Mouse (Mus musculus): ENCODE measurements around the gene Ddx23.

DNA sequence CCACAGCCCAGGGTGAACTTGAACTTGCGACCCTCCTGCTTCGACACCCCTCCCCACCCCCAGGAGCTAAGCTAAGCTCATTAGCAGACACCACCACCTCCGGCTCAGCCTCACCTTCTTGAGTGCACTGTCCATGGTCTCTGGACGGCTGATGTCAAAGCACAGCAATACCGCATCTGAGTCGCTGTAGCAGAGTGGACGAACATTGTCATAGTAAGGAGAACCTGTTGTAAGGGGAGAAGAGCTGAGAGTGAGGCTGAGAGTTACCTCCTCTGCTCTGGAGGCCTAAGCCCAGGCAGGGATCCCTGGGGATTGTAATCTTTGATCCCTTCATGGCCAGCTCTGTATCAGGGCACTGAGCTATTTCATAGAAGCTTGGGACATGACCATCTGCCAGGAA, 11.0 kb upstream of the Ddx23 start:
- TF ChIP-seq CTCF (IDR thresholded peaks at IDR 0.05; ENCODE audit: control insufficient read depth, insufficient read depth, low read length) (no peak), POLR2A (IDR thresholded peaks at IDR 0.05; ENCODE audit: borderline replicate concordance, control insufficient read depth, low read depth, low read length) (no peak)

Data from bone marrow, adult 2 months (tissue).